ENCODE assay signal across 8 mouse cellular contexts in the genomic region with DNA sequence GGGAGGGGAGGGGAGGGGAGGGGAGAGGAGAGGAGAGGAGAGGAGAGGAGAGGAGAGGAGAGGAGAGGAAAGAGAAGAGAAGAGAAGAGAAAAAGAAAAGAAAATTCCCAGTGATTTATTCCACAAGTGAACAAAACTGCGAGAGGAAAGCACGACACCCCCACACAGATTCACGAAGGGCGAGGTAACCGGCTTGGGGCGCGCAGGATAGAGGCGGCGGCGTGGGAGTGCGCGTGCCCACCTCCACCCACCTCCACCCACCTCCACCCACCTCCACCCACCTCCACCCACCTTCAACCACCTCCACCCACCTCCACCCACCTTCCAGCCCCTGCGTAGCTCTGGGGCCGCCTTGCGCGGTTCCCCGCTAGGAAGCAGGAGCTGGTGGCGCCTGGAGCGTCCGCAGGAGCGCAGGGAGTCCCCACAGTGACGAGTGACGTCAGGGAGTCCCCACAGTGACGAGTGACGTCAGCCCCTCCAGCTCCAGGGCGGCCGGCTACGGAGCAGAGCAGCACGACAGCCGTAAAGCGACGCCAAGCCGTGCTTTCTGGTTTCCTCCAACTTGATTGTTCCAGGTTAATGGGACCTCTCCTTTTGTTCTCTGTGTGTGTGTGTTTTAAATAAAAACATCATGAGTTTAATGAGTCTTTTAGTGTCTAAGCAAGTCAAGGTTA. TPM values are rescaled to one million over a fixed set of nuclear protein-coding genes. Genes with fewer than 3 reads are reported as not detected.
DNase-seq lines count a peak whose midpoint lies in the region; ATAC-seq and TF ChIP-seq lines count a peak whose summit lies in the region.

No protein-coding gene starts in this region.

- no peak overlapping the region for H3K27ac ChIP-seq in ES-E14 (ENCODE audit: insufficient read depth, low read depth, low read length, poor library complexity, severe bottlenecking)
- no peak overlapping the region for H3K27ac ChIP-seq in cerebellum, adult 2 months (ENCODE audit: insufficient read depth, low read length)
- no peak overlapping the region for H3K27ac ChIP-seq in forebrain, embryonic 16.5 days (ENCODE audit: low read length)
- H3K27ac ChIP-seq in liver, embryonic 16.5 days (ENCODE audit: low read length) = no peak overlapping the region
- H3K27ac ChIP-seq in neural tube, embryonic 13.5 days (replicated peaks) = no peak overlapping the region
- no peak overlapping the region for H3K27ac ChIP-seq in testis, adult 2 months (ENCODE audit: control insufficient read depth, insufficient read depth, low read depth, low read length)

- H3K9me3 ChIP-seq in ES-E14 (ENCODE audit: control insufficient read depth, insufficient read depth, low read depth, low read length) = no peaks in the 10 kb centered on the region
- no peaks in the 10 kb centered on the region for H3K9me3 ChIP-seq in forebrain, embryonic 16.5 days (ENCODE audit: control insufficient read depth, low read length)
- H3K9me3 ChIP-seq in liver, embryonic 16.5 days (replicated peaks; ENCODE audit: control insufficient read depth, low read length) = no peaks in the 10 kb centered on the region
- H3K9me3 ChIP-seq in neural tube, embryonic 13.5 days = no peaks in the 10 kb centered on the region

- no peak overlapping the region for H3K9ac ChIP-seq in ES-E14 (ENCODE audit: insufficient read depth, low read depth, low read length, poor library complexity, severe bottlenecking)
- peak overlapping the region; percentile 55 for H3K9ac ChIP-seq in forebrain, embryonic 16.5 days (replicated peaks; ENCODE audit: low read depth, low read length)
- no peak overlapping the region; the same call in 1 of the 2 replicates for H3K9ac ChIP-seq in liver, embryonic 16.5 days (ENCODE audit: low read depth, low read length)
- peak overlapping the region; percentile 64 for H3K9ac ChIP-seq in neural tube, embryonic 13.5 days

- intact Hi-C loops in heart, postnatal 25 days (cut with DNase I) = no loop called here

- peak overlapping the region; percentile 35 to 51; a peak in 3 of 4 replicates for H3K4me3 ChIP-seq in ES-E14 (ENCODE audit: insufficient read depth in 1 of 2, low read depth in 1 of 2, low read length in 2 of 2, poor library complexity in 1 of 2, severe bottlenecking in 1 of 2)
- peak overlapping the region; percentile 74 for H3K4me3 ChIP-seq in cerebellum, adult 2 months (replicated peaks; ENCODE audit: insufficient read depth, low read depth, low read length)
- peak overlapping the region; percentile 46 for H3K4me3 ChIP-seq in forebrain, embryonic 16.5 days (replicated peaks; ENCODE audit: low read length)
- peak overlapping the region; percentile 52 for H3K4me3 ChIP-seq in liver, embryonic 16.5 days (ENCODE audit: low read depth, low read length)
- peak overlapping the region; percentile 51 for H3K4me3 ChIP-seq in neural tube, embryonic 13.5 days
- H3K4me3 ChIP-seq in testis, adult 2 months (ENCODE audit: control insufficient read depth, low read depth, low read length) = peak overlapping the region; percentile 46

- H3K36me3 ChIP-seq in ES-E14 (ENCODE audit: control insufficient read depth, insufficient read depth, low read length, poor library complexity, severe bottlenecking) = no peaks in the 10 kb centered on the region
- no peaks in the 10 kb centered on the region for H3K36me3 ChIP-seq in forebrain, embryonic 16.5 days (ENCODE audit: control insufficient read depth, insufficient read depth)
- H3K36me3 ChIP-seq in liver, embryonic 16.5 days (ENCODE audit: control insufficient read depth, insufficient read depth) = no peaks in the 10 kb centered on the region
- no peaks in the 10 kb centered on the region for H3K36me3 ChIP-seq in neural tube, embryonic 13.5 days
- no peaks in the 10 kb centered on the region for H3K36me3 ChIP-seq in testis, adult 2 months (ENCODE audit: control insufficient read depth, insufficient read depth, low read length)

- peak; percentile 96 for ATAC-seq in forebrain, embryonic 16.5 days
- ATAC-seq in liver, embryonic 16.5 days (ENCODE audit: low read depth) = peak; percentile 83
- peak; percentile 96 for ATAC-seq in neural tube, embryonic 13.5 days (ENCODE audit: low read depth)

- TF ChIP-seq CTCF in cerebellum, adult 2 months (IDR thresholded peaks at IDR 0.05; ENCODE audit: borderline replicate concordance, insufficient read depth, low read depth, low read length) = no peak
- no peak for TF ChIP-seq CTCF in testis, adult 2 months (IDR thresholded peaks at IDR 0.05; ENCODE audit: control insufficient read depth, insufficient read depth, insufficient replicate concordance, low read depth, low read length)

- peak overlapping the region; percentile 60 for H3K4me2 ChIP-seq in forebrain, embryonic 16.5 days (ENCODE audit: low read length)
- H3K4me2 ChIP-seq in liver, embryonic 16.5 days (ENCODE audit: low read depth, low read length) = peak overlapping the region; percentile 55
- H3K4me2 ChIP-seq in neural tube, embryonic 13.5 days = peak overlapping the region; percentile 56

- 6% methylated on average over 31 of the region's 33 CpGs for WGBS in cerebellum, adult 2 months
- WGBS in forebrain, embryonic 16.5 days = 7% methylated on average over 29 of the region's 33 CpGs
- WGBS in liver, embryonic 16.5 days (ENCODE audit: insufficient replicate concordance) = 4% methylated on average over 30 of the region's 33 CpGs
- 5% methylated on average over 33 of the region's 33 CpGs for WGBS in neural tube, embryonic 13.5 days

- TF ChIP-seq POLR2A in cerebellum, adult 2 months (IDR thresholded peaks at IDR 0.05; ENCODE audit: borderline replicate concordance, insufficient read depth, low read length) = peak; percentile 54; the same call in 1 of the 2 replicates
- TF ChIP-seq POLR2A in testis, adult 2 months (IDR thresholded peaks at IDR 0.05; ENCODE audit: control insufficient read depth, low read depth, low read length) = peak; percentile 55

- in situ Hi-C loops in ES-E14 (cut with MboI; ENCODE audit: low sequenced_read_pairs in 2 of 2, unreplicated experiment in 2 of 2) = no loop called here

- peak; percentile 69 for DNase-seq in ES-E14 (ENCODE audit: low read depth, low spot score)
- peak; percentile 89 for DNase-seq in cerebellum, adult 2 months
- peak; percentile 61 for DNase-seq in heart, postnatal 25 days (ENCODE audit: low spot score)
- peak; percentile 86 for DNase-seq in layer of hippocampus, adult 11-12 months (ENCODE audit: low spot score)

- no peaks in the 10 kb centered on the region for H3K27me3 ChIP-seq in cerebellum, adult 2 months (ENCODE audit: control insufficient read depth, insufficient read depth, low read length)
- H3K27me3 ChIP-seq in forebrain, embryonic 16.5 days (replicated peaks; ENCODE audit: control insufficient read depth, insufficient read depth, low read length) = no peaks in the 10 kb centered on the region
- H3K27me3 ChIP-seq in liver, embryonic 16.5 days (ENCODE audit: control insufficient read depth, insufficient read depth, low read depth, low read length) = no peaks in the 10 kb centered on the region
- H3K27me3 ChIP-seq in neural tube, embryonic 13.5 days = 0 out of 2 replicates have a peak, but pooled peaks cover 4% of the 10 kb centered on the region
- no peaks in the 10 kb centered on the region for H3K27me3 ChIP-seq in testis, adult 2 months (ENCODE audit: control insufficient read depth, insufficient read depth, low read length)

- H3K4me1 ChIP-seq in ES-E14 (ENCODE audit: control insufficient read depth in 2 of 2, insufficient read depth in 2 of 2, low read length in 2 of 2, poor library complexity in 1 of 2) = no peaks in the 10 kb centered on the region
- H3K4me1 ChIP-seq in cerebellum, adult 2 months (ENCODE audit: control insufficient read depth, insufficient read depth, low read length) = no peaks in the 10 kb centered on the region
- no peaks in the 10 kb centered on the region for H3K4me1 ChIP-seq in forebrain, embryonic 16.5 days (replicated peaks; ENCODE audit: control insufficient read depth, insufficient read depth, low read length)
- H3K4me1 ChIP-seq in liver, embryonic 16.5 days (ENCODE audit: control insufficient read depth, low read depth, low read length) = no peaks in the 10 kb centered on the region; the same call in 1 of the 2 replicates
- H3K4me1 ChIP-seq in neural tube, embryonic 13.5 days (replicated peaks) = no peaks in the 10 kb centered on the region
- no peaks in the 10 kb centered on the region for H3K4me1 ChIP-seq in testis, adult 2 months (ENCODE audit: control insufficient read depth, insufficient read depth, low read length)

TF ChIP-seq in ES-E14, 5 proteins besides CTCF, POLR2A, EP300 and RAD21:
- no peak for TF ChIP-seq ZC3H11A (IDR thresholded peaks at IDR 0.05; ENCODE audit: borderline replicate concordance, low read depth, low read length)
- no peak for TF ChIP-seq ZNF384 (IDR thresholded peaks at IDR 0.05; ENCODE audit: low read depth, low read length)
- TF ChIP-seq MAFK (IDR thresholded peaks at IDR 0.05; ENCODE audit: insufficient read depth, low read depth, low read length) = no peak
- no peak for TF ChIP-seq CHD2 (IDR thresholded peaks at IDR 0.05; ENCODE audit: low read depth, low read length)

RNA-seq across cellular contexts. Expression of a gene that starts 8.0 kb away (rescaled TPM):
- not detected in 2 replicates for total RNA-seq in ES-E14 (2012; rRNA removed)
- 0.24 and 0.47 TPM in 2 replicates for polyA plus RNA-seq in cerebellum, adult 2 months (2012; rRNA removed)
- polyA plus RNA-seq in forebrain, embryonic 16.5 days (2015; fragmentation: Nextera tagmentation; extraction: Ambion mirVana) = 0.10 and 0.13 TPM in 2 replicates
- total RNA-seq in heart, postnatal 25 days (2021) = under 1 TPM in 1 of 2 experiments, not detected in 1; 0.06 TPM
- not detected in 2 replicates for polyA plus RNA-seq in liver, embryonic 16.5 days (2015; fragmentation: Nextera tagmentation; extraction: Ambion mirVana)
- polyA plus RNA-seq in neural tube, embryonic 13.5 days (2015; fragmentation: Nextera tagmentation; extraction: Ambion mirVana) = 0.25 and 0.43 TPM in 2 replicates
- polyA plus RNA-seq in testis, adult 2 months (2012; rRNA removed) = 2.3 and 3.7 TPM in 2 replicates

RNA-seq across cellular contexts. Expression of a gene that starts 58.6 kb away (rescaled TPM):
- total RNA-seq in ES-E14 (2012; rRNA removed) = 43.0 and 58.6 TPM in 2 replicates
- polyA plus RNA-seq in cerebellum, adult 2 months (2012; rRNA removed) = 148 and 162 TPM in 2 replicates
- 461 and 470 TPM in 2 replicates for polyA plus RNA-seq in forebrain, embryonic 16.5 days (2015; fragmentation: Nextera tagmentation; extraction: Ambion mirVana)
- 10 to 100 TPM; 45.2 to 46.3 TPM for total RNA-seq in heart, postnatal 25 days (2021)
- polyA plus RNA-seq in liver, embryonic 16.5 days (2015; fragmentation: Nextera tagmentation; extraction: Ambion mirVana) = 208 and 215 TPM in 2 replicates
- polyA plus RNA-seq in neural tube, embryonic 13.5 days (2015; fragmentation: Nextera tagmentation; extraction: Ambion mirVana) = 381 and 414 TPM in 2 replicates
- 24.1 and 27.6 TPM in 2 replicates for polyA plus RNA-seq in testis, adult 2 months (2012; rRNA removed)

Comparison
In these comparisons a context has a peak if more than half of its experiments do, and no peak if none do; other contexts are left out.
1. H3K9ac ChIP-seq: peak in forebrain, embryonic 16.5 days (single experiment) and neural tube, embryonic 13.5 days (single experiment); none in ES-E14 (single experiment) and liver, embryonic 16.5 days (single experiment).
2. Peak in every context shown above with its lines, with median percentiles within 50 percentile points of each other: DNase-seq, H3K4me3 ChIP-seq, ATAC-seq and H3K4me2 ChIP-seq.